Mouse (Mus musculus) gastrocnemius, postnatal 14 days (tissue): ENCODE data around the gene B9d1. TPM values are rescaled to one million over a fixed set of nuclear protein-coding genes. Genes with fewer than 3 reads are reported as not detected.

Experiments used
- DNase-seq: peaks from one replicate; pipeline ENCODE4 v3.0.0; 2021; ENCODE audit warnings: mixed read lengths
- intact Hi-C: fragments of 180-260 bp; cut with DNase I; formaldehyde crosslinking; loops from one replicate; pipeline ENCODE4 v1.15.1; 2025; ENCODE audit warnings: low total_unique reads
- total RNA-seq, 2 experiments: library from RNA; stranded (reverse); gene quantifications; 2 replicates each; pipeline ENCODE4 v1.2.3; 2021

Gene B9d1
- total RNA-seq, 2 experiments from 2014 or later: 7.6 to 7.9 TPM

DNA sequence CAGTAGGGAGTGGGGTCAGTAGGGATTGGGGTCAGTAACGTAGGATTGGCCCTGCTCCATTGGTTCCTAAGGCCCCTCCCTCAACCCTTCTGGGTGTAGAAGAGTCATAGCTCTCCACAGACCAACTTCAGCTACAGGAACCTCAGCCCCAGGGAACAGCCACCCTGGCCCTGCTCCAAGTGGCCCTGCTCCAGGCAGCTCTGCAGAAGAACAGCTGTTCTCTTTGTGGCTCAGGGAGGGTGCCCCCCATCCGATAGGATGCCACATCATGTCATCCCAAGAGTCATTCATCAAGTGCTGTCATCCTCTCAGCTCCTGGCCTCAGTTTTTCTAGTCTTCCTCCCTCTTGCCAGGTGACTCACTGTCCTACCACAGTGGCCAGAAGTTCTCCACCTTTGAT, 17.5 kb upstream of the B9d1 start:
- intact Hi-C loops: no loop called here
- peak; percentile 82 for DNase-seq

DNA sequence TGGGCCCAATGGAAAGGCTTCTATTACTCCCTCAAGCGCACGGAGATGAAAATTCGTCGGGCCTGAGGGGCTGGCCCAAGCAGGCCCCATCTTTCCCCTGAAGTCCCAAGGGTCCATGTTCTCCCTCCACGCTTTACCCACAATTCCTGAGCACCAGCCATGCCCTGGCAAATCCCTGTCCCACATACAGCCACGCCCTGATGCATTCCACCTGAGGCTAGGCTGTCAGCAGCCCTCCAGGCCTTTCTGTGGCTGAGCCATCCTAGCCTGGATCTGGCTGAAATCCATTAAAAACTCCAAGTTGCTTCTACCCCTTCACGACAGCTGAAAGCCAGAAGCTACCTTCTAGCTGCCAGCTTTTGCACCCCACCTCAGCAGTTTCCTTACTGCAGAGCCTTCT, 17.0 kb upstream of the B9d1 start:
- DNase-seq: no peak
- intact Hi-C loops: no loop called here

GRCm38 (mm10) chr11:61489085-61489484, 15.9 kb upstream of the B9d1 start:
- intact Hi-C loops: no loop called here
- DNase-seq: no peak

DNA sequence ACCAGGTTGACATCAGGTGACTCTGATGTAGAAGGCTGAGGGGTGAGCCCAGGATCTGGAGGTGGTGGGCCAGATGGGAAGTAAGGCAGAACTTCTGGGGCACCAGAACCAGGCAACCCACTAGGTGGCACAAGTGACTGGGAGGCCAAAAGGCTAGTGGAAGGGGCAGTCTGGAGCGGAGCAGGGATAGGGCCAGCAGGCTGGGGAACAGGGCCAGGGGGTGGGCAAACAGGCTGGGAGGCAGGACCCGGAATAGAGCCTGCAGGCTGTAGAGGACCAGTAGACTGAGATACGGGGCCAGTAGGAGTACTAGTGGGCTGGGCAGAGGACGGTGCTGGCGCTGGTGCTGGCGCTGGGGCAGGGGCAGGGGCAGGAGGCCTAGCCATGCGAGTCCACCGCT, 15.1 kb upstream of the B9d1 start:
- DNase-seq: no peak
- intact Hi-C loops: no loop called here

GRCm38 (mm10) chr11:61490944-61491520, 13.9 kb upstream of the B9d1 start:
- intact Hi-C loops: no loop called here

DNA sequence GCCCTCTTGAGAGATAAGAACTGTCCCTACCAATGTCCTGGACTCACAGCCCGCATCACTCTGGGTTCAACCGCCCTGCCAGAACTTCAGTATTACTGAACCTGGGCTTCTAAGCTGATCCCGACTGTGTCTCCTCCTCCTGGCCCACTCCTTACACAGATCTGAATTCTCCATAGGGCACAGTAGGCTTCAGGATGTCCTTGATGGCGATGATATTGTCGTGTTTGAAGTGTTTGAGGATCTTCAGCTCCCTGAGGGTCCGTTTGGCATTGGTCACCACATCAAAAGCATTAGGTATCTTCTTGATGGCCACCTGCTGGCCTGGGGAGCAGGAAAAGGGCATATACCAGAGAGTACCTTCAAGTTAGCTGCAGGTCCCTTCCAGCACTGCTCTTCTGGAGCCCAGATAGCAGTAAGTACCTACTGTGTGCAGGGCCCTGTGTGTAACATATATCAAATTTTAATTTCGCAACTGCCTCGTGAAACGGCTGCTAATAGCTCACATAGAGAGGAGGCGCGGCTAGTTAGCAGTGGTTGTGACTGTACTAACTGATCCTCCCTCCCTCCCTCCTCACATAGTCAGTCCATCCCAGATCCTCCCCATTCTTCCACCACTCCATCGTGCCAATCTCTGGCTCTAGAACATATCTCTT, 12.1 kb upstream of the B9d1 start:
- intact Hi-C loops: no loop called here
- no peak for DNase-seq

More at GRCm38 (mm10) chr11:61490944-61491520, 13.9 kb upstream of the B9d1 start:
- DNase-seq: no peak

GRCm38 (mm10) chr11:61493525-61494128, 11.3 kb upstream of the B9d1 start:
- intact Hi-C loops: no loop called here
- no peak for DNase-seq

- intact Hi-C loops: no loop called here
- peak; percentile 98 for DNase-seq
Measured at GRCm38 (mm10) chr11:61494129-61494997, 10.6 kb upstream of the B9d1 start, which contains the start of gene Mapk7. Mapk7 (minus strand) TSS chr11:61494406.

DNA sequence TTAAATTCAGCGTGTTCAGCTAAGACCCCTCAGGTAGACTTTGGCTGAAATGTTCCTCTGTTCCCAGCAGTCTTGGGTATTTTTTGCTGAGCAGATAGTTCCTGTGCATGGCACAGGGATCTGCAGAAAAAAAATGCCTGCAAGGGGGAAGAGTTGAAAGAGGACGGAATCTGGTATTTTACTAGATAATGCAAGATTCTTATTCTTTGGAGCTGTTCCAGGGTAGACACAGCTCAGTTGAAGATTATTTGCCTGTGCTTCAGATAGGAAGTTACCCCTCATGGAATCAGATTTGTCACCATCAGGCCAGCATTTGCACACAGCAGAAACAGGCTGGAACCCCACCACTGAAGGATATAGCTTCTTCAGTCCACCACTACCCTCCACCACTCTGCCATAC, 9.4 kb upstream of the B9d1 start:
- intact Hi-C loops: no loop called here

DNA sequence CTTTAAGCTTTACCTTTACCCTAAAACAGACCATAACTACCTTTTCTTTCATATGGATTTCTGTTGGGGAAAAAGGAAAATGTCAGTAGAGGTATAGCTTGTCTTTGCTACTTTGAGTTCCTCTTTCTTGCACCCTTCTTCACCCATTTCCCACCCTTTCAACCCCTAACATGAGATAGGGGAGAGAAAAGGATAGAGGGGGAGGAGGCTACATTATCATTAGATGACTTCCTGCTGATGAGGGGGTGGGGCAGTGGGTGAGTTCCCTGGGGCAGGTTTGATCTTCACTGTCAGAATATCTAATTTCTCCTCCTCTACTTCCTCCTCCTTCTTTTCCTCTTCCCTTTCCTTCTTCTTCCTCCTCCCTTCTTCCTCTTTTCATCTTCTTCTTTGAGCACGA, 7.5 kb upstream of the B9d1 start:
- no peak for DNase-seq
- intact Hi-C loops: no loop called here

More for the DNA sequence above, 9.4 kb upstream of the B9d1 start:
- DNase-seq: no peak

- intact Hi-C loops: no loop called here
- no peak for DNase-seq
Measured at GRCm38 (mm10) chr11:61498736-61499504, 6.0 kb upstream of the B9d1 start.

DNA sequence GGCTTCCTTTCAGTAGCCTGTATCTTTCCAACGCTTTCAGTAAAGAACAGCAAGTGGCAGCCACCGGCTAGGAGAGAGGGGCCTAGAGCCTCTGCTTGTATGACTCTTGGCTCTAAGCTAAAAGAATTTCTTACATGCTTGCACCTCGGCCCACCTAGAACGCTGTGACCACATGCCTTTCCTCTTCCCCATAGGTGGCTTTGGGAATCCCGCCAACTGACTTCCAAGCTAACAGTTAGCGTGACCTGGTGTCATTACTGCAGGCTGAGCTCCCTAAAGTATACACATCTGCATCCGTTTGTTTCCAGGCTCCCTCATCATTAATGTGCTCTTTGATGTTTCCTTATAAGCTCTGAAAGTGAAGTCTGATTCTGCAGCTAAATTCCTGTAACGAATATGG, 1.0 kb upstream of the B9d1 start:
- intact Hi-C loops: loop anchor here (5.0 kb wide), 2 partner anchors 87 to 152 kb away; no protein-coding TSS in a partner anchor

DNA sequence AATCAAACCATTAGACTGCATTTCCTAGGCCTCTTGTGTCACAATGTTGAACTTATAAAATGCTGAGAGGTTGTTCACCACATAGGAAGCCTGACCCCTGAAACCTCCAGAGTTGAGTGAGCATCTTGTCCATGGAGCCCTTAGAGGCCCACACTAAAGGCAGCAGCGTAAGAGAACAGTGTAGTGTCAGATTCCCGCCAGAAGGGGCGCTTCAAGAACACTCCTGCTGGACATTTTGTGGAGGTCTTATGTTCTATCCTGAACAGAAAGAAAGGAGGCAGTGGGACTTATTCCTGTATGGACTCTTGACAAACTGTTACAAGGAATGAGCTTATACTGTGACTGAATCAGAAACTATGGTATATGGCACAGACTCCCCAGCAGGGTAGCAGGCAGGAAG, 10.0 kb downstream of the B9d1 start:
- intact Hi-C loops: loop anchor here (5.0 kb wide), 1 partner anchor 112 kb away; no protein-coding TSS in a partner anchor
- peak; percentile 30 for DNase-seq

More for the DNA sequence above, 1.0 kb upstream of the B9d1 start:
- no peak for DNase-seq

- intact Hi-C loops: loop anchor here (5.0 kb wide), 1 partner anchor 109 kb away; no protein-coding TSS in a partner anchor
- no peak for DNase-seq
Measured at GRCm38 (mm10) chr11:61517971-61518370, 13.0 kb downstream of the B9d1 start.

DNA sequence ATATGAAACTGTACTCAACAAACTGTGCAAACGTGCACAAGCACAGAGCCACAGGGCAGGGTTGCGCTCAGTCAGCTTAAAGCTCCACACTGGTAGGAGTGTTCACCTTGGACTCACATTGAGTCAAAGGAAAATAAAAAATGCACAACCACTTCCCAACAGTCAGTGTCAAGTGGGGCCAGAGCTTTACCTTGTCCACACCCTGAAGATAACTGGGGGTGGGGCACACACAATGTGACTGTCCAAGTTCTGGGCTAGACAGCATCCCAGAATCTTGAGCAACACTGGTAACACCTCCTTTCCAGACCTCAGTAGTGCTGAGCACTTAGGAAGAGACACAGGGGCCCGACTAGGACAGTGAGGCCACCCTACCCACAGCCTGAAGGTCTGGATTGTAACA, 13.9 kb downstream of the B9d1 start:
- intact Hi-C loops: loop anchor here (5.0 kb wide), 1 partner anchor 108 kb away; no protein-coding TSS in a partner anchor

DNA sequence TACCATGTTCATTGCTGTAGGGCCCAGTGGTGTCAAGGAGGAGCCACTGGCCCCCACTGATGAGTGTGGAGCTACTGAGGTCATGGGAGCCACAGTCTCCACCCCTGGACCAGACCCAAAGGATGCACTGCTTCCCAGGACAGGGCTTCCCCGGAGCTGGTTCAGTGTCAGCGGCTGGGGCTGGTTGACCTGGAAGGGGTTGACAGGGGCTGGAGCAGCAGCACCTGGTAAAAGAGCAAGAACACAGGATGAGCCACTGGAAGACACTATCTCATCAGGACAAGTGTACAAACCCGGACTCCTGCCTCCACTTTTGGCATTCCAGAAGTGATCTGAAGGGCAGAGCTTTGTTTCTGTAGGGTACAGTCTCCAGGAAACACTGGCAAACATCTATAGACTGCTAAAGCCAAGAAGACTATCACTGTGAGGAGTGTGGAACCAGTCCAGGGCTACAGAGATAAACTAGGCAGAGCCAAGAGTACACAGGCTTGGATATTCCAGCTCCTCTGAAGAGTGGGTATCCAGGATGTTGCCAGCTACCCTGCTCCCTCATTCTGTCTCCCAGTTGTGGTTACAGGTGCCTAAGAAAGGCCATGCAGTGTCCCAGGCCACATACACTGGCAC, 14.7 kb downstream of the B9d1 start:
- intact Hi-C loops: loop anchor here (5.0 kb wide), 1 partner anchor 108 kb away; no protein-coding TSS in a partner anchor
- DNase-seq: no peak

More for the DNA sequence above, 13.9 kb downstream of the B9d1 start:
- no peak for DNase-seq

DNA sequence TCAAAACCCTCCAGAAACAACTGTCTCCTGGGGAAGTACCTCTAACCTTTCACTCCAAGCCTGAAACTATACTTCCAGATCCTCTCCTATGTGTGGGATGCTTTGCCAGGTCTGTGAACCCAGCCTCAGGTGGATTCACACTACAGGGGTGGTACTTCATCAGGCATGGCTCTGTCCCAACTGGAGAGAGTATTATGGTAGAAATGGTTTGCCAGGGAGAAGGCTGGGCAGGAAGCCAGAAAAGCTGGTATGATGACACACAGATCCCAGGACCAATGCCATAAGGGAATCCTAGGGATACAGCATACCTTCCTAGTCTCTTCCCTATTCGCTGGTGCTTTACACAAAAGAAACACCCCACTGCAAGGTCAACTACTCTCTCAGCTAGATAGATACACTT, 21.9 kb downstream of the B9d1 start:
- intact Hi-C loops: no loop called here
- DNase-seq: no peak

DNA sequence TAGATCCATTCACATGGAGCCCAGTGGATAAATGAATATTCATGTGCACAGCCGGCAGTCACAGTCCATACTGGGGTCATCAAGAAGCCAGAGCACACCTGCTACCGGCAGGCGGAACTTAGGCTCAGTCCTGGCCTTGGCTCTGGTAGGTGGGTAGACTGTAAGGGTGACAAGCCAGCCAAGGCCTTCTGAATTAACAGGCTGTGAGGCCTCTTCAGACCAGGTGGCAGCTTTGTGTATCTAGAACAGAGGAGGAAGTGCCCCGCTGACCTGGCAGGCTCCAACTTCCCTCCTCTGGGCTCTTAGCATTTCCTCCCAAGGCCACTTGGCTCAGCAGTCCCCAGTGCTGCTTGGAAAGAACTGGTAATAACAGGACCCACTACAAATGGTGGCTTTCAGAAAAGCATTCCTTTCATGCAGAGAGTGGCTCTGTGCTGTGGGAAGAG, 24.3 kb downstream of the B9d1 start:
- DNase-seq: peak; percentile 18
- intact Hi-C loops: no loop called here
